Mouse (Mus musculus) left cerebral cortex, postnatal 10 days (tissue): ENCODE measurements around the gene Sfxn4. TPM values are rescaled to one million over a fixed set of nuclear protein-coding genes. Genes with fewer than 3 reads are reported as not detected.
"Not testable (repeated sequence)": the region's sequence is repeated elsewhere in the genome, so short reads cannot be mapped to it uniquely, and the experiment has no call there.

Experiments used
- DNase-seq, 2 experiments: peaks; one replicate each; pipeline ENCODE4 v3.0.0; 2021 to 2022; ENCODE audit warnings: low spot score in 2 of 2, mixed read lengths in 1 of 2; ENCODE audit errors: extremely low spot score in 1 of 2
- intact Hi-C: fragments of 180-260 bp; cut with DNase I; formaldehyde crosslinking; loops from one replicate; pipeline ENCODE4 v1.15.1; 2025
- total RNA-seq, 2 experiments: library from RNA; stranded (reverse); gene quantifications; 2 replicates each; pipeline ENCODE4 v1.2.3; 2021

Gene Sfxn4
- total RNA-seq, 2 experiments from 2014 or later, result 10.8 to 11.5 TPM

GRCm38 (mm10) chr19:60870489-60870888 lies 9.2 kb upstream of the Sfxn4 start:
- no peak for DNase-seq
- intact Hi-C loops, result no loop called here

- intact Hi-C loops, result not testable (repeated sequence)
Measured at GRCm38 (mm10) chr19:60866169-60866568, 4.9 kb upstream of the Sfxn4 start.

GRCm38 (mm10) chr19:60845731-60846130 lies 15.5 kb downstream of the Sfxn4 start:
- intact Hi-C loops, result no loop called here
- no peak for DNase-seq

More at GRCm38 (mm10) chr19:60866169-60866568, 4.9 kb upstream of the Sfxn4 start:
- not testable (repeated sequence) for DNase-seq

GRCm38 (mm10) chr19:60843324-60843723 lies 18.0 kb downstream of the Sfxn4 start:
- DNase-seq, result no peak
- intact Hi-C loops, result no loop called here

- peak in 1 of 2 experiments; percentile 68 for DNase-seq
- intact Hi-C loops, result no loop called here
Measured at GRCm38 (mm10) chr19:60837747-60838146, 23.5 kb downstream of the Sfxn4 start.

GRCm38 (mm10) chr19:60818677-60819076 lies 42.6 kb downstream of the Sfxn4 start:
- intact Hi-C loops, result no loop called here
- DNase-seq, result no peak

- intact Hi-C loops, result no loop called here
Measured at GRCm38 (mm10) chr19:60813133-60813532, 48.1 kb downstream of the Sfxn4 start.

GRCm38 (mm10) chr19:60812036-60812389 lies 49.3 kb downstream of the Sfxn4 start:
- DNase-seq, result no peak
- intact Hi-C loops, result no loop called here

More at GRCm38 (mm10) chr19:60813133-60813532, 48.1 kb downstream of the Sfxn4 start:
- DNase-seq, result no peak

- DNase-seq, result peak; percentile 88 to 96
- intact Hi-C loops, result no loop called here
Measured at GRCm38 (mm10) chr19:60811098-60812035, 49.9 kb downstream of the Sfxn4 start, which contains the start of gene Fam45a. TSS of gene Fam45a (plus strand) at chr19:60811585.

GRCm38 (mm10) chr19:60809927-60810326 lies 51.4 kb downstream of the Sfxn4 start:
- intact Hi-C loops, result no loop called here
- DNase-seq, result no peak

GRCm38 (mm10) chr19:60804903-60805302 lies 56.4 kb downstream of the Sfxn4 start:
- intact Hi-C loops, result no loop called here
- no peak for DNase-seq

GRCm38 (mm10) chr19:60799867-60800569 lies 61.3 kb downstream of the Sfxn4 start:
- DNase-seq, result no peak
- intact Hi-C loops, result no loop called here

- DNase-seq, result no peak
Measured at GRCm38 (mm10) chr19:60797415-60797814, 63.9 kb downstream of the Sfxn4 start.

GRCm38 (mm10) chr19:60795244-60795643 lies 66.0 kb downstream of the Sfxn4 start:
- intact Hi-C loops, result no loop called here
- no peak for DNase-seq

More at GRCm38 (mm10) chr19:60797415-60797814, 63.9 kb downstream of the Sfxn4 start:
- intact Hi-C loops, result no loop called here

GRCm38 (mm10) chr19:60793170-60793707 lies 68.0 kb downstream of the Sfxn4 start:
- intact Hi-C loops, result no loop called here
- DNase-seq, result no peak

- DNase-seq, result no peak
- intact Hi-C loops, result no loop called here
Measured at GRCm38 (mm10) chr19:60791164-60791563, 70.1 kb downstream of the Sfxn4 start.

- intact Hi-C loops, result no loop called here
- DNase-seq, result peak; percentile 91 to 97
Measured at GRCm38 (mm10) chr19:60790551-60791161, 70.6 kb downstream of the Sfxn4 start, which contains the start of gene Eif3a. TSS of gene Eif3a (minus strand) at chr19:60790658.

- DNase-seq, result peak; percentile 30 to 85
- intact Hi-C loops, result no loop called here
Measured at GRCm38 (mm10) chr19:60789919-60790506, 71.3 kb downstream of the Sfxn4 start.

- no peak for DNase-seq
- intact Hi-C loops, result no loop called here
Measured at GRCm38 (mm10) chr19:60789452-60789851, 71.8 kb downstream of the Sfxn4 start.
